Comparison of ENCODE assay signal across 9 mouse cellular contexts in the genomic region with DNA sequence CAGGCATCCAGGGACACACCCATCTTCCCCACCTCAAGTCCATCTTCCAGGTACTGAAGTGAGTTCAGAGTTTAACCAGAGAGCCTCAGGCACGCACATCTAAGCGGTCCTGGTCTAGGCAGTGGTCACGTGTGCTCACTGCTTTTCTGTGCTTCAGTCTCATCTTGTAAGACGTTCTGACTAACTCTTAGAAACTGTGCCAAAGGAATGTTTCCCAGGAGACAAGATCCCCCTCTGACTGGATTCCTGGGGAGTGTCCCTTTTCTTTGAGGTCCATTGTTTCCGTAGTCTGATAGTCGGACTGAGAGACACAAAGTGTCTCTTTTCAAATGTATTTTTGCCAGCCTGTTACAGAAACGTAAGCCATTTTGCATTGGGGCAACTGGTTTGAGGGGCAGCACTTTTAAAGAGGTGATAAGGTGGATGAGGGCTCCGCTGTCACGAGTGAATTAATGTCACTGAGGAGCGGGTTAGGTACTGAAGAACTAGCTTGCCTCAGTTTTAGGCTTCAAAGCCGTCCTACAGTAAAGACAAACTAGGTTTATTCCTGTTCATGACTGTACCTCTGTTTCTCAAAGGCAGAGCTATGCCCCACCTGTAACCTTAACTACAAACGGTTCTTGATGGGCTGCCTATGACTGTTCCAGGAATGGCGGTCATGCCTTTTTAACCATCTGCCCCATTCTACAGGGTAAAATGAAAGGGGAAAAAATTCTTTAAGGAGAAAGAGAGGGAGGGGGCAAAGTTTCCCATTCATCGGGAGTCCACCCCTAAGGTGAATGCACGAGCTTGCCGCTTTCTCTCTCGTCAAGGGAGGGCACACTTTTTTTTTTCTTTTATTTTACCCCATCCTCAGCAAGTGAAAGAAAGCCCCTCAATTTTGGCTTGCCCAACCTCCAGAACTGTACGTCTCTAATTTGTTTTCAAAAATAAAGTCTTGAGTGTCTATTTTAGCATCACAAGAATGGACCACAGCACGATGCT. TPM values are rescaled to one million over a fixed set of nuclear protein-coding genes. Genes with fewer than 3 reads are reported as not detected.
A peak's percentile ranks its signal among the peaks of the same experiment; 100 is the strongest.
DNase-seq lines count a peak whose midpoint lies in the region; ATAC-seq lines count a peak whose summit lies in the region.
"Had no signal": no experiment of that assay in that cellular context is flagged by ENCODE, and none has a peak within 500 bp of the region (broad histone marks: within the 10 kb centered on the region; RNA-seq: fewer than 3 reads in every experiment).

No protein-coding gene starts in this region.

- H3K4me3 ChIP-seq in heart, embryonic 12.5 days: peak overlapping the region; percentile 53
- peak overlapping the region; percentile 35 for H3K4me3 ChIP-seq in hindbrain, embryonic 14.5 days (replicated peaks; ENCODE audit: low read length)
- H3K4me3 ChIP-seq in midbrain, embryonic 15.5 days: peak overlapping the region; percentile 37

- no peak for DNase-seq in heart, postnatal 10 days
- DNase-seq in brain, adult 2 months (ENCODE audit: low read depth, low spot score): peak; percentile 53
- DNase-seq in hindbrain, embryonic 14.5 days (ENCODE audit: low spot score): no peak
- no peak for DNase-seq in spleen, adult 12 weeks (ENCODE audit: low spot score)
- DNase-seq in spleen, adult 18-20 months: no peak
- DNase-seq in layer of hippocampus, adult 9-11 months: no peak

- no peaks in the 10 kb centered on the region for H3K27me3 ChIP-seq in heart, embryonic 12.5 days (replicated peaks)
- no peaks in the 10 kb centered on the region for H3K27me3 ChIP-seq in hindbrain, embryonic 14.5 days (ENCODE audit: control insufficient read depth, insufficient read depth, low read length)
- 0 out of 2 replicates have a peak, but pooled peaks cover 3% of the 10 kb centered on the region for H3K27me3 ChIP-seq in midbrain, embryonic 15.5 days (replicated peaks)

- peaks cover 44% of the 10 kb centered on the region for H3K4me1 ChIP-seq in heart, embryonic 12.5 days (replicated peaks)
- peaks cover 21% of the 10 kb centered on the region for H3K4me1 ChIP-seq in hindbrain, embryonic 14.5 days (replicated peaks; ENCODE audit: control insufficient read depth, insufficient read depth, low read length)
- peaks cover 14% of the 10 kb centered on the region for H3K4me1 ChIP-seq in midbrain, embryonic 15.5 days

- no peaks in the 10 kb centered on the region for H3K9me3 ChIP-seq in heart, embryonic 12.5 days (replicated peaks)
- H3K9me3 ChIP-seq in hindbrain, embryonic 14.5 days (ENCODE audit: control insufficient read depth, low read length): no peaks in the 10 kb centered on the region
- H3K9me3 ChIP-seq in midbrain, embryonic 15.5 days: no peaks in the 10 kb centered on the region

- peak overlapping the region; percentile 59 for H3K9ac ChIP-seq in heart, embryonic 12.5 days
- peak overlapping the region; percentile 21; the same call in 1 of the 2 replicates for H3K9ac ChIP-seq in hindbrain, embryonic 14.5 days
- peak overlapping the region; percentile 22; the same call in 1 of the 2 replicates for H3K9ac ChIP-seq in midbrain, embryonic 15.5 days

- H3K27ac ChIP-seq in heart, embryonic 12.5 days (ENCODE audit: poor library complexity, severe bottlenecking): no peak overlapping the region
- H3K27ac ChIP-seq in hindbrain, embryonic 14.5 days: no peak overlapping the region
- H3K27ac ChIP-seq in midbrain, embryonic 15.5 days: no peak overlapping the region
- H3K27ac ChIP-seq: macrophage had no signal

- ATAC-seq in heart, embryonic 12.5 days (ENCODE audit: insufficient number of reproducible peaks, low FRiP score): 0 out of 2 replicates have a peak, but pooled peaks have one; percentile 30
- no peak for ATAC-seq in hindbrain, embryonic 14.5 days (ENCODE audit: low FRiP score)
- ATAC-seq in midbrain, embryonic 15.5 days (replicated peaks): peak; percentile 60; the same call in 1 of the 2 replicates

- H3K4me2 ChIP-seq in heart, embryonic 12.5 days: peak overlapping the region; percentile 89
- H3K4me2 ChIP-seq in hindbrain, embryonic 14.5 days (replicated peaks): peak overlapping the region; percentile 60
- peak overlapping the region; percentile 70 for H3K4me2 ChIP-seq in midbrain, embryonic 15.5 days

- H3K36me3 ChIP-seq in heart, embryonic 12.5 days: no peaks in the 10 kb centered on the region
- no peaks in the 10 kb centered on the region for H3K36me3 ChIP-seq in hindbrain, embryonic 14.5 days (replicated peaks; ENCODE audit: control insufficient read depth, insufficient read depth)
- no peaks in the 10 kb centered on the region for H3K36me3 ChIP-seq in midbrain, embryonic 15.5 days (replicated peaks)

- WGBS in heart, embryonic 12.5 days: 3% methylated on average over 19 of the region's 19 CpGs
- 1% methylated on average over 19 of the region's 19 CpGs for WGBS in hindbrain, embryonic 14.5 days
- WGBS in midbrain, embryonic 15.5 days: under 1% methylated on average over 19 of the region's 19 CpGs

- intact Hi-C loops in heart, postnatal 10 days (cut with DNase I): no loop called here

RNA-seq across cellular contexts. Expression of gene Gsta4, which starts 8.4 kb away (rescaled TPM):
- 73.9 and 74.5 TPM in 2 replicates for polyA plus RNA-seq in heart, embryonic 12.5 days (2016; fragmentation: Nextera tagmentation; extraction: Ambion mirVana)
- total RNA-seq in heart, postnatal 10 days (2021): 10 to 100 TPM; 57.3 to 60.8 TPM
- polyA plus RNA-seq in hindbrain, embryonic 14.5 days (2014; fragmentation: Nextera tagmentation; extraction: Ambion mirVana): 23.6 and 31.3 TPM in 2 replicates
- 15.7 and 21.0 TPM in 2 replicates for polyA plus RNA-seq in midbrain, embryonic 15.5 days (2015; fragmentation: Nextera tagmentation; extraction: Ambion mirVana)
- polyA plus RNA-seq: macrophage had no signal

RNA-seq across cellular contexts. Expression of gene Gsta1, which starts 39.5 kb away (rescaled TPM):
- polyA plus RNA-seq in heart, embryonic 12.5 days (2016; fragmentation: Nextera tagmentation; extraction: Ambion mirVana): not detected in 2 replicates
- total RNA-seq in heart, postnatal 10 days (2021): under 1 TPM in 1 of 2 experiments, not detected in 1; 0.55 TPM
- polyA plus RNA-seq in hindbrain, embryonic 14.5 days (2014; fragmentation: Nextera tagmentation; extraction: Ambion mirVana): not detected in 2 replicates
- polyA plus RNA-seq in midbrain, embryonic 15.5 days (2015; fragmentation: Nextera tagmentation; extraction: Ambion mirVana): not detected in 2 replicates
- polyA plus RNA-seq: macrophage had no signal
